Mouse (Mus musculus): ENCODE data around the gene 1700029I15Rik.

DNA sequence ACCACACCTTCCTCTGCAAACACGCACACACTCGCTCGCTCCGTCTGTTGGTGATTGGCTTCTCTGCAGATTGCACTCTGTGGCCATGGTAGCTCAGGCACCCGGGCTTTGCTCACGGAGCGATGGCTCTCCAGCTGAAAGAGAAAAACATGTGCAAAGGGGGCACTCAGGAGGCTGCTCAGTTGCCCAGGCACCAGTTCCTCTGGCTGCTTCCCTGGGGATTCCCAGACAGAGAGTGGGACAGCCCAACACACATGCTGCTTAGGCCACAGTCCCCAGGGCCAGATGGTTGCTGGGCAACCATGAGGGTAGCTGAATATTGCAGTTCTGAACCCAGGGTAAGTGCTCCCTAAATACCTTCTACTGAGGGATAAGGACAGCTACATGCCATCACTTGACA is 23.3 kb downstream of the 1700029I15Rik start:
- no peak for TF ChIP-seq TCF12 (IDR thresholded peaks at IDR 0.05; ENCODE audit: insufficient read depth, poor library complexity, severe bottlenecking)
- no peak for TF ChIP-seq POLR2A (IDR thresholded peaks at IDR 0.05; ENCODE audit: insufficient read length, low read depth)
- no peak for TF ChIP-seq TCF3 (IDR thresholded peaks at IDR 0.05; ENCODE audit: insufficient read length, low read depth)
- no peak for TF ChIP-seq MYOG (IDR thresholded peaks at IDR 0.05; ENCODE audit: control insufficient read depth in 1 of 3, insufficient read depth in 1 of 3, insufficient read length in 2 of 3, low read depth in 2 of 3)
- no peak for TF ChIP-seq POLR2AphosphoS2 (IDR thresholded peaks at IDR 0.05; ENCODE audit: insufficient read length, low read depth)
- no peak for TF ChIP-seq USF1 (IDR thresholded peaks at IDR 0.05; ENCODE audit: low read depth)
- no peak for TF ChIP-seq E2F4 (IDR thresholded peaks at IDR 0.05; ENCODE audit: insufficient read depth)
- no peak for TF ChIP-seq MAX (IDR thresholded peaks at IDR 0.05; ENCODE audit: low read depth)
- TF ChIP-seq REST (IDR thresholded peaks at IDR 0.05; ENCODE audit: insufficient read depth, insufficient read length) = no peak
- TF ChIP-seq MYOD1 (IDR thresholded peaks at IDR 0.05; ENCODE audit: control insufficient read depth in 1 of 3, insufficient read length in 2 of 3, low read depth in 2 of 3) = no peak
- no peak for TF ChIP-seq SRF (IDR thresholded peaks at IDR 0.05; ENCODE audit: control insufficient read depth, insufficient read length, low read depth)

Data from myocyte (in vitro differentiated cells).